Comparison of ENCODE assay signal across 20 mouse cellular contexts in the genomic region with DNA sequence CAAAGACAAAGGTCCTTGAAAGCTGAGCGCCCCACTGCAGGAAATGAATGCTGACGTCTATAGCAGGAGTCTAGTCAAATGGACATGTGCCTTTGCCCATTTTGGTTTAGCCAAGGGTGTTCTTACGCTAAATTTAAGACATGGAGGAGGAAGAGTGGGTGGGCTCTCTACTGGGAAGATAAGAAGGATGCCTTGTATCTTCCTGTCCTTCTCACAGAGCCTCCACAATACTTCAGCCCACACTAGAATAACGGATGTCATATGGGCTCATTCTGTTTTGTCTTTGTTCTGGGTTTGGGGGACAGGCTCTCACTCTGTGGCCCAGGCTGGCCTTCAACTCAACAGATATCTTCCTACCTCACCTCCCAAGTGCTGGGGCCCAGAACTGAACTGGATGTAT. TPM values are rescaled to one million over a fixed set of nuclear protein-coding genes. Genes with fewer than 3 reads are reported as not detected.
DNase-seq lines count a peak whose midpoint lies in the region; TF ChIP-seq lines count a peak whose summit lies in the region.
"Had no signal": no experiment of that assay in that cellular context is flagged by ENCODE, and none has a peak within 500 bp of the region (broad histone marks: within the 10 kb centered on the region; RNA-seq: fewer than 3 reads in every experiment).

No protein-coding gene starts in this region.

- peak; percentile 10 to 45 for DNase-seq in frontal cortex, adult 2 months (ENCODE audit: extremely low spot score in 1 of 2, low spot score in 1 of 2)
- DNase-seq in frontal cortex, postnatal 10 days (ENCODE audit: low spot score in 2 of 2), result no peak
- peak; percentile 54 for DNase-seq in right cerebral cortex, adult 18-20 months
- DNase-seq in right cerebral cortex, postnatal 25 days, result no peak
- DNase-seq in testis, postnatal 10 days (ENCODE audit: low spot score), result no peak
- DNase-seq in telencephalon, adult 2 months (ENCODE audit: low read depth, low spot score), result peak; percentile 61
- DNase-seq in thymus, adult 18-20 months, result no peak
- DNase-seq: adrenal gland, adult 2 months; adrenal gland, postnatal 10 days; adrenal gland, postnatal 25 days; cerebellum, adult 11-12 months; cerebellum, adult 2 months; cerebellum, adult 9-10 months; cerebellum, postnatal 10 days; cerebellum, postnatal 25 days had no signal

- peak overlapping the region; percentile 27; the same call in 1 of the 2 replicates for H3K4me3 ChIP-seq in testis, adult 2 months (ENCODE audit: control insufficient read depth, low read depth, low read length)
- H3K4me3 ChIP-seq: embryonic facial prominence, embryonic 10.5 days; embryonic facial prominence, embryonic 12.5 days; forebrain, embryonic 13.5 days; forebrain, embryonic 15.5 days had no signal

- no peak for TF ChIP-seq CTCF in testis, adult 2 months (IDR thresholded peaks at IDR 0.05; ENCODE audit: control insufficient read depth, insufficient read depth, insufficient replicate concordance, low read depth, low read length)

- TF ChIP-seq POLR2A in testis, adult 2 months (IDR thresholded peaks at IDR 0.05; ENCODE audit: control insufficient read depth, low read depth, low read length), result no peak

- H3K4me1 ChIP-seq in testis, adult 2 months (ENCODE audit: control insufficient read depth, insufficient read depth, low read length), result no peaks in the 10 kb centered on the region

- H3K27ac ChIP-seq in testis, adult 2 months (ENCODE audit: control insufficient read depth, insufficient read depth, low read depth, low read length), result no peak overlapping the region
- H3K27ac ChIP-seq: embryonic facial prominence, embryonic 10.5 days; embryonic facial prominence, embryonic 12.5 days; forebrain, embryonic 13.5 days; forebrain, embryonic 15.5 days had no signal

- H3K36me3 ChIP-seq in testis, adult 2 months (ENCODE audit: control insufficient read depth, insufficient read depth, low read length), result no peaks in the 10 kb centered on the region
- H3K36me3 ChIP-seq: embryonic facial prominence, embryonic 10.5 days; embryonic facial prominence, embryonic 12.5 days; forebrain, embryonic 15.5 days had no signal

- H3K27me3 ChIP-seq in testis, adult 2 months (ENCODE audit: control insufficient read depth, insufficient read depth, low read length), result no peaks in the 10 kb centered on the region
- H3K27me3 ChIP-seq: embryonic facial prominence, embryonic 12.5 days; forebrain, embryonic 13.5 days; forebrain, embryonic 15.5 days had no signal

RNA-seq across cellular contexts. Expression of gene Tspan11, which starts 35.8 kb away (rescaled TPM):
- 0.94 and 2.1 TPM in 2 replicates for polyA plus RNA-seq in frontal cortex, adult 2 months (2012; rRNA removed)
- polyA plus RNA-seq in testis, adult 2 months (2012; rRNA removed), result 0.75 and 1.3 TPM in 2 replicates

Comparison
In these comparisons a context has a peak if more than half of its experiments do, and no peak if none do; other contexts are left out.
1. DNase-seq: peak in frontal cortex, adult 2 months (2 of 2), right cerebral cortex, adult 18-20 months (single experiment) and telencephalon, adult 2 months (single experiment); none in frontal cortex, postnatal 10 days (0 of 2), right cerebral cortex, postnatal 25 days (single experiment), testis, postnatal 10 days (single experiment) and thymus, adult 18-20 months (0 of 2).